Mouse (Mus musculus) ES-E14 (cell line): Measurements from ENCODE around the gene Srpk2.

ENCODE experiments used
- CHD2 ChIP-seq: IDR thresholded peaks from 2 replicates; pipeline ENCODE4 v1.6.1; 2014; ENCODE audit warnings: mild to moderate bottlenecking, low read depth, low read length, inconsistent platforms
- HCFC1 ChIP-seq: IDR thresholded peaks from 2 replicates; pipeline ENCODE4 v1.6.1; 2012; ENCODE audit warnings: low read length, inconsistent platforms, borderline replicate concordance; ENCODE audit not compliant: insufficient read depth
- MAFK ChIP-seq: IDR thresholded peaks from 2 replicates; pipeline ENCODE4 v1.6.1; 2014; ENCODE audit warnings: mild to moderate bottlenecking, low read depth, low read length, inconsistent platforms; ENCODE audit not compliant: insufficient read depth
- ZC3H11A ChIP-seq: IDR thresholded peaks from 2 replicates; pipeline ENCODE4 v1.6.1; 2012; ENCODE audit warnings: low read depth, mild to moderate bottlenecking, inconsistent platforms, low read length, borderline replicate concordance
- ZNF384 ChIP-seq: IDR thresholded peaks from 2 replicates; pipeline ENCODE4 v1.6.1; 2012; ENCODE audit warnings: low read depth, low read length, inconsistent platforms

DNA sequence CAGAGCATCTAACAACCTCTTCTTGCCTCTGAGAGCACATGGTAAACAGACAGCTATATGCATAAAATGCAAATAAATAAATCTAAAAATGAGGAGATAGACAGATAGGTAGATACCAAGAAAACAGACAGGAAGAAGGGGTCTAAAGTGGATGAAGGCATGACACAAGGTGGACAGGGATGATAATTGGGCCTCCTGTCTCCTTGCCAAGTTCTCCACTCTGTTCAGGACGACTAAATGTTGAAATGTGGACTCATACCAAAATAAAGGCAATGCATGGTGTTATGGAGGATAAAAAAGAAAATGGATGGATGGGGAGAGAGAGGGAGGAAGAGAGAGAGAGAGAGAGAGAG is 33.7 kb upstream of the Srpk2 start:
- no peak for TF ChIP-seq ZNF384
- no peak for TF ChIP-seq ZC3H11A
- no peak for TF ChIP-seq CHD2
- no peak for TF ChIP-seq MAFK
- TF ChIP-seq HCFC1 = no peak
